Mouse (Mus musculus) urinary bladder, adult 2 months (tissue): ENCODE measurements around the gene Yme1l1. TPM values are rescaled to one million over a fixed set of nuclear protein-coding genes. Genes with fewer than 3 reads are reported as not detected.

Experiments
- DNase-seq: peaks from one replicate; pipeline ENCODE4 v3.0.0; 2022; ENCODE audit warnings: low spot score
- polyA plus RNA-seq: library from polyadenylated mRNA; depleted of rRNA; stranded (reverse); fragments of >200 nt; gene quantifications from 2 replicates; pipeline ENCODE4 v1.2.3, GENCODE M21; 2012; rRNA removed

Yme1l1 gene
- polyA plus RNA-seq = 34.5 and 36.6 TPM in 2 replicates

- DNase-seq = peak; percentile 87
These were observed at the start of gene Yme1l1, which contains the start of gene Mastl for GRCm38 (mm10) chr2:23155777-23156607. Gene Yme1l1 (plus strand): TSS chr2:23156369. Gene Mastl (minus strand): TSS chr2:23156024.

GRCm38 (mm10) chr2:23119573-23119972 is 36.6 kb upstream of the Yme1l1 start:
- no peak for DNase-seq

GRCm38 (mm10) chr2:23155199-23155621 is 959 bp upstream of the Yme1l1 start:
- no peak for DNase-seq

GRCm38 (mm10) chr2:23156608-23157081 is 476 bp downstream of the Yme1l1 start:
- DNase-seq = no peak

DNA sequence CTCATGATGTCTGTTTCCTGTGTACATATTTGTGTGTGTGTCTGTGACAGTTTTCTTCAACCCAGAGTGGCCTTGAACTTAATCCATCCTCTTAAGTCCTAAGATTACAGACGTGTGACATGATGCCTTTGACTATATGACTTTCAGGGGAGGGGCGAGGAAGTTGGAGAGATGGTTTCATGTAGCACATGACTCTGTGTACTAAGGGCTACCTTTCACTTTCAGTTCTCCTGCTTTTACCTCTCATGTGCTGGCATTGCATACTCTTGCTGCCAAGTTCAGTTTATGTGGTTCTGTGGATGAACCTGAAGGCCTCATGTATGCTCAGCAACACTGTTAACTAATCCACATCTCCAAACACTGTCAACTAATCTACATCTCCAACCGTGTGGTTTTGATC is 16.1 kb downstream of the Yme1l1 start:
- no peak for DNase-seq

DNA sequence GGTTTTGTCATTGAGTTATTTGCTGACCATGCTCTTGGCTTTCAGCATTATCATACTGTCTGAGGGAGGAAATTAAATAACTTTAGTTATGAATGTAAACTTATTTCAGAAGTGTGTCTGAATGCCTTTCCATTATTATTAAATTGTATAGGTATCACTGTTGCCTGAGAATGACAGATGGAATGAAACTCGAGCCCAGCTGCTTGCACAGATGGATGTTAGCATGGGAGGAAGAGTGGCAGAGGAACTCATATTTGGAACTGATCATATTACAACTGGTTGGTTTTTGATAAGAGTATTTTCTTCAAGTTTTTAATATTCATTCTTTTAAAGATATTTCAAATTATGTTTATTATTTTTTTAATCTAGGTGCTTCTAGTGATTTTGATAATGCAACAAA is 38.2 kb downstream of the Yme1l1 start:
- DNase-seq = no peak

DNA sequence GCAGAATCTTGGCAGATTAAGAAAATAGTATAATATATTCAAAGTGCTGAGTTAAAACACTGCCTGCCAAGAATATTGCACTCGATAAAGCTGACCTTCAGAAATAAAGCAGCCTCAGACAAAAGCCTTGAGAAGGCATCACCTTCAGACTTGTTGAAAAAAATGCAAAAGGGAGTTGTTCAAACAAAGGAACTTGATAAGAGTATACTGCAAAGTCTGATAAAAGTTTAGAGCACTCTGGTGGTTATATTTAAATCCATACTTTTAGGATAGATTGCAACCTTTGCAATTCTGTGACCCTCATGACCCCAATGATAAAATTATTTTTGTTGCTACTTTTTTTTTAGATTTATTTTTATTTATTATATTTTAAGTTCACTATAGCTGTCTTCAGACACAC is 44.9 kb downstream of the Yme1l1 start:
- DNase-seq = no peak

DNA sequence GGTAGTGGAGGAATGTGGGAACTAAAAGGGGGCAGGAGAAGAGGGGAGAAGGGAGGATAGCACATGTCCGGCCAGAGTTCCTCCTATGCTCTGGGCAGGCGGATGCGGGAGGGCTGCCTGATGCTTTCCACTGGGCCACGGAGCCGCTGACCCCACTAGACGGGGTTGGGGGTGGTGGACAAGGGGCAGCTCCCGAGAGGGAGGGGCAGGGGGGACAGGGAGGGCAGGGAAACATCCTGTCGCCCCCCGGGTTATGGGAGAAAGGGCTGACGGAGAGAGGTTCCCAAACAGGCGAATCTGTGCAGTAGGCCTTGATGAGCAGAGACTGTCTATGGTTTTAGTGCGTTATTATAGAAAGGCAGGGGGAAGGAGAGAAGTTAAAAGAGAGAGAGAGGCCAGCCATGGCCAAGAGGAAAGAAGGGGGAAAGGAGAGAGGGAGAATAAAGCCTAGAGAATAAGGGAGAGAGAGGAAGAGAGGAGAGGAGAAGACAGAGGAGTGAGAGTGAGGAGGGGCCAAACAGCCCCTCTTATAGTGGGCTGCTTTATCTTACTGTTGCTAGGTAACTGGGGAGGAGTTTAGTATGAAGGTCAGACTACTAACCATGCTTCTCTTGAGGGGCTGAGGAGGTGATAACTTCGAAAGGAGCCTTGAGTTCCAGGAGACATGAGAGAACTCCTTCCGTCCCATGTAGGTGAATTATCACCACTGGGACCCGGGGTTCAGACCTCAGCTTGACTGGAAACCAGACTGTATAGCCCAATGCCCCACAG is 46.9 kb downstream of the Yme1l1 start:
- no peak for DNase-seq

- no peak for DNase-seq
These were observed 50.9 kb downstream of the Yme1l1 start, which contains the start of gene 4931423N10Rik for GRCm38 (mm10) chr2:23207070-23207526. Gene 4931423N10Rik (plus strand): TSS chr2:23207476.

- DNase-seq = no peak
These were observed 57.5 kb downstream of the Yme1l1 start for GRCm38 (mm10) chr2:23213661-23214060.

GRCm38 (mm10) chr2:23225199-23225598 is 69.0 kb downstream of the Yme1l1 start:
- no peak for DNase-seq

- DNase-seq = no peak
These were observed 72.3 kb downstream of the Yme1l1 start for GRCm38 (mm10) chr2:23228463-23228862.

GRCm38 (mm10) chr2:23234065-23234773 is 78.0 kb downstream of the Yme1l1 start:
- no peak for DNase-seq

Other genes with a start within 250 kb of the Yme1l1 start
- gene Abi1, start 116.1 kb upstream of the Yme1l1 start, polyA plus RNA-seq = 73.1 and 88.4 TPM in 2 replicates
- gene Acbd5, start 88.2 kb upstream of the Yme1l1 start, polyA plus RNA-seq = 20.3 and 23.0 TPM in 2 replicates
- 0.70 and 0.78 TPM in 2 replicates for gene Mastl, start 345 bp upstream of the Yme1l1 start, polyA plus RNA-seq
- gene 4931423N10Rik, start 51.1 kb downstream of the Yme1l1 start, polyA plus RNA-seq = 0.04 and 0.12 TPM in 2 replicates
- gene Nxph2, start 164.9 kb downstream of the Yme1l1 start, polyA plus RNA-seq = not detected in 2 replicates